Mouse (Mus musculus) right cerebral cortex, postnatal 10 days (tissue): ENCODE results near the gene Rassf2.

Source experiments
- DNase-seq, 2 experiments: peaks; one replicate each; pipeline ENCODE4 v3.0.0; 2021; ENCODE audit warnings: low spot score in 2 of 2

The Rassf2 gene

GRCm38 (mm10) chr2:132005445-132005844 is 24.6 kb downstream of the Rassf2 start:
- DNase-seq, result no peak

GRCm38 (mm10) chr2:132004495-132005136 is 25.4 kb downstream of the Rassf2 start:
- DNase-seq, result no peak

- no peak for DNase-seq
These were observed 26.1 kb downstream of the Rassf2 start for GRCm38 (mm10) chr2:132003916-132004315.

GRCm38 (mm10) chr2:132001696-132002334 is 28.2 kb downstream of the Rassf2 start:
- no peak for DNase-seq

GRCm38 (mm10) chr2:131997356-131997755 is 32.7 kb downstream of the Rassf2 start:
- no peak for DNase-seq

- no peak for DNase-seq
These were observed 33.7 kb downstream of the Rassf2 start for GRCm38 (mm10) chr2:131996369-131996768.

- DNase-seq, result peak in 1 of 2 experiments; percentile 42
These were observed 34.3 kb downstream of the Rassf2 start for GRCm38 (mm10) chr2:131995742-131996141.

- no peak for DNase-seq
These were observed 35.1 kb downstream of the Rassf2 start for GRCm38 (mm10) chr2:131994971-131995370.

- DNase-seq, result no peak
These were observed 36.4 kb downstream of the Rassf2 start for GRCm38 (mm10) chr2:131993563-131994088.

GRCm38 (mm10) chr2:131993151-131993550 is 36.9 kb downstream of the Rassf2 start:
- peak in 1 of 2 experiments; percentile 7 for DNase-seq

- peak in 1 of 2 experiments; percentile 1 for DNase-seq
These were observed 37.6 kb downstream of the Rassf2 start for GRCm38 (mm10) chr2:131992487-131992886.

GRCm38 (mm10) chr2:131988550-131988949 is 41.5 kb downstream of the Rassf2 start:
- peak; percentile 6 to 9 for DNase-seq

GRCm38 (mm10) chr2:131987950-131988349 is 42.1 kb downstream of the Rassf2 start:
- peak in 1 of 2 experiments; percentile 5 for DNase-seq

- peak; percentile 71 to 77 for DNase-seq
These were observed 47.4 kb downstream of the Rassf2 start for GRCm38 (mm10) chr2:131982546-131983196.

- DNase-seq, result peak in 1 of 2 experiments; percentile 27
These were observed 49.2 kb downstream of the Rassf2 start for GRCm38 (mm10) chr2:131980866-131981265.

- DNase-seq, result peak in 1 of 2 experiments; percentile 8
These were observed 53.4 kb downstream of the Rassf2 start for GRCm38 (mm10) chr2:131976663-131977062.

- peak in 1 of 2 experiments; percentile 12 for DNase-seq
These were observed 59.0 kb downstream of the Rassf2 start for GRCm38 (mm10) chr2:131971098-131971497.

- DNase-seq, result peak in 1 of 2 experiments; percentile 23
These were observed 59.5 kb downstream of the Rassf2 start for GRCm38 (mm10) chr2:131970597-131970996.

GRCm38 (mm10) chr2:131961671-131962070 is 68.4 kb downstream of the Rassf2 start:
- DNase-seq, result peak in 1 of 2 experiments; percentile 11

GRCm38 (mm10) chr2:131957731-131958222 is 72.3 kb downstream of the Rassf2 start:
- DNase-seq, result peak; percentile 18 to 20

- DNase-seq, result peak; percentile 13 to 20
These were observed 73.5 kb downstream of the Rassf2 start for GRCm38 (mm10) chr2:131956336-131957256.
